Mouse (Mus musculus) small intestine, adult 2 months (tissue): ENCODE results near the gene Thbs3.

Experiments
- CTCF ChIP-seq: fragments of 200-500 bp; IDR thresholded peaks from 2 replicates; pipeline ENCODE4 v1.5.1; 2012; ENCODE audit warnings: low read depth, mild to moderate bottlenecking, control low read depth, inconsistent platforms, low read length, moderate library complexity, mixed read lengths; ENCODE audit not compliant: insufficient replicate concordance, insufficient read length; ENCODE audit errors: extremely low read depth
- POLR2A ChIP-seq: fragments of 200-500 bp; IDR thresholded peaks from 2 replicates; pipeline ENCODE4 v1.6.1; 2012; ENCODE audit warnings: low read depth, mild to moderate bottlenecking, control low read depth, inconsistent platforms, low read length, moderate library complexity

DNA sequence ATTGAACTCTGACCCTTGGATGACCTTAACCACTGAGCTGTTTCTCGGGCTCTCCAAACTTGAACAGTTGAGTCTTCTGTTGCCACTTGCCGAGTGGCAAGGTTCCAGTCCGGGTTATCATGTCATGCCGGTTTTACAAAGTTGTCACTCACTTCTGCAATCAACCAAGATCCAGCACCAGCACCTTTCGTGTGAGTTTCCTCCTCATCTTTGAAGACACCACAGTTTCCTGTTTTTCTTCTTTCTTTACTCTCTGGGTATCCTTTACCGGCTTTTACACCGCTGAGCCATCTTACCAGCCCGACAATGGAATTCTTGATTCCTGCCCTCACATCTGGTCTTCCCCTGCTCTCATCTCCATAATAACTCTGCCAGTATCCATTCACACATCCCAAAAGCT is 24.5 kb upstream of the Thbs3 start:
- no peak for TF ChIP-seq CTCF
- no peak for TF ChIP-seq POLR2A
